Mouse (Mus musculus) liver, embryonic 16.5 days (tissue): ENCODE results near the gene Mpeg1. TPM values are rescaled to one million over a fixed set of nuclear protein-coding genes. Genes with fewer than 3 reads are reported as not detected.

ENCODE experiments used
- ATAC-seq: fragments of 200-750 bp; cut with Nextera tagmentation; 2 replicates; pipeline ENCODE4 v1.8.0; 2017; ENCODE audit warnings: low read depth, mild to moderate bottlenecking, moderate number of reproducible peaks, moderate library complexity
- H3K27ac ChIP-seq: fragments of 300-500 bp; sonication (generic); 2 replicates; pipeline ENCODE4 v1.5.1; 2014; ENCODE audit warnings: mild to moderate bottlenecking, low read length
- H3K27me3 ChIP-seq: fragments of 300-500 bp; sonication (generic); 2 replicates; pipeline ENCODE4 v1.6.1; 2014; ENCODE audit warnings: low read depth, low read length, mixed read lengths; ENCODE audit not compliant: control insufficient read depth, insufficient read depth
- H3K36me3 ChIP-seq: fragments of 300-500 bp; sonication (generic); 2 replicates; pipeline ENCODE4 v1.6.1; 2014; ENCODE audit warnings: mild to moderate bottlenecking; ENCODE audit not compliant: control insufficient read depth, insufficient read depth
- H3K4me1 ChIP-seq: fragments of 300-500 bp; sonication (generic); 2 replicates; pipeline ENCODE4 v1.6.1; 2014; ENCODE audit warnings: low read depth, low read length, mixed read lengths; ENCODE audit not compliant: control insufficient read depth
- H3K4me2 ChIP-seq: fragments of 300-500 bp; sonication (generic); 2 replicates; pipeline ENCODE4 v1.6.1; 2014; ENCODE audit warnings: low read depth, low read length, mixed read lengths
- H3K4me3 ChIP-seq: fragments of 300-500 bp; sonication (generic); 2 replicates; pipeline ENCODE4 v1.5.1; 2014; ENCODE audit warnings: low read depth, mild to moderate bottlenecking, low read length
- H3K9ac ChIP-seq: fragments of 300-500 bp; sonication (generic); 2 replicates; pipeline ENCODE4 v1.6.1; 2014; ENCODE audit warnings: low read depth, low read length
- H3K9me3 ChIP-seq: fragments of 300-500 bp; sonication (generic); replicated peaks from 2 replicates; pipeline ENCODE4 v1.6.1; 2016; ENCODE audit warnings: low read length; ENCODE audit not compliant: control insufficient read depth
- WGBS: fragments of 180-500 bp; shearing (Covaris S2); extraction: QIAGEN DNeasy Blood & Tissue Kit; methylation state at CpG from one replicate; pipeline ENCODE4 v1.1.7; 2014; ENCODE audit not compliant: insufficient replicate concordance; 5-methylcytosine and 5-hydroxymethylcytosine counted together
- polyA plus RNA-seq: library from polyadenylated mRNA; unstranded; fragments of >200 nt; fragmentation: Nextera tagmentation; extraction: Ambion mirVana; gene quantifications from 2 replicates; pipeline ENCODE4 v1.2.1, GENCODE M21; 2015

Mpeg1 gene
- polyA plus RNA-seq: 2.3 and 2.5 TPM in 2 replicates

DNA sequence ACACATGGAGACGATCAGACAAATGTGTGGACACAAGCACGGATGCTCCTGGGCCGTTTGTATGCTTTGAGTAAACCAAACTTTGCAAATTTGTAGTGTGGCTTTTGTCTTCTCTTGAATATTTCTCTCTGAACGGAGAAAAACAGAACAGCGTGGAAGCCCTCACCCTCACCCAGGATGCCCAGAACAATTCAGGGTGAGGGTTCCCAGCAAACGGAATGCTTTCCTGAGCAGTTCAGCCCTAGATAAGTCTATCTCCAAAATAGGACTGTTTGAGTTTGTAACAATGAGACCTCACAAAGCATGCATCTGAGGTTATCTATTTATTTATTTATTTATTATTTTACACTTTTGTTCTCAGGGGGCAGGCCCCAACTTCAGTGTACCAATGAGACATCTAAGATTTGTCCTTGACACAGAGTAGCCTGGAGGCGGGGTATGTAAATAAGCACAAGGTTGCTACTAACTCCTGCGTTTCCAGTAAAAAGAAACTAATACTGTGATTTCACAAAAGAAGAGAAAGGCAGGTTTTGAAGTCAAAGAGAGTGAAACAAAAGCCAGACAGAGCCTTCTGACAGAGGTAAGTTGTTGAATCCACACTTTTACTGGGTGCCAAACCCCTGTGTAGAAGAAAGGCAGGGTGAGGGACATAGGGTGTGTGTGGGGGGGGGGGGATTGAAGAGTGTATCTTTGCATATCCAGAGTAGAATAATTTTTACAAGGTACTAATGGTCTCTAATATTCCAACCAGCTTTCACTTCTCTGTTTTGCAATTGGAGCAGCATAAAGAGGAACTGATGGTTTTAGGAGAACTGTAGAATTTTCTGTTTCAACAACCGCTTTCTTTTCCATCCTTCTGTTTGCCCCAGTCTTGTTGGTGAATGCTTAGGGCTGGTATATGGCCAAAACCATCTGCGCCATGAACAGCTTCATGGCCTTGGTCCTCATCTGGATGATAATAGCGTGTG is at the start of gene Mpeg1:
Gene Mpeg1 (plus strand): TSS at position 498 of the 968 bp plus-strand sequence.
- no peak within 1 kb of the TSS; the same call in 1 of the 2 replicates for H3K4me2 ChIP-seq
- 58% methylated on average over 11 of the region's 11 CpGs for WGBS
- no peak within 1 kb of the TSS for H3K9ac ChIP-seq
- no peaks in the 10 kb centered on the region for H3K27me3 ChIP-seq
- no peaks in the 10 kb centered on the region for H3K9me3 ChIP-seq
- peak within 1 kb of the TSS; percentile 25 for H3K4me3 ChIP-seq
- peak within 1 kb of the TSS; percentile 19 for H3K27ac ChIP-seq
- no peak for ATAC-seq
- no peaks in the 10 kb centered on the region for H3K36me3 ChIP-seq
- no peaks in the 10 kb centered on the region for H3K4me1 ChIP-seq

DNA sequence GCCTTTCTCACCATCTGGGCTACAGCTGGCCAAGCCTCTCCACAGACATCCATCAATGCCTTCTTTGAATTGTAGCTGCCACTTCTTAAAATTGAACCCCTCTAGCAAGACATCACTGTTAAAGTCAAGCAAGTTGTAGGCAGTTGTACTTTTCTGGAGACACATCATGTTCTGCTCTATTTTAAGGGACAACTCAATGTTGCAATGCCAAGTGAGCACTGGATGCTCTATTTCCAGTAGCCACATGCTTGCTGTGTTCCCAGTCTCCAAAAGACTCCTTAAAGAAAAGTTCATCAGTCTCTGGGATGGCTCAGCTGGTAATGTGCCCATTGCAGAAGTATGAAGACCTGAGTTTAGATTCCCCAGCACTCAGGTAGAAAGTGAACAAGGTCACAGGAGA is 46.8 kb upstream of the Mpeg1 start:
- Histone ChIP-seq H3K4me1 (no peaks in the 10 kb centered on the region), H3K27ac (no peak overlapping the region), H3K9me3 (no peaks in the 10 kb centered on the region), H3K27me3 (no peaks in the 10 kb centered on the region), H3K36me3 (no peaks in the 10 kb centered on the region), H3K4me2 (no peak overlapping the region), H3K4me3 (no peak overlapping the region), H3K9ac (no peak overlapping the region)
- ATAC-seq: no peak

GRCm38 (mm10) chr19:12417361-12417760 is 43.2 kb upstream of the Mpeg1 start, which contains the start of gene Olfr1441:
Gene Olfr1441, plus strand, starts transcription at chr19:12417433.
- H3K27ac ChIP-seq: no peak within 1 kb of the TSS
- no peak within 1 kb of the TSS for H3K9ac ChIP-seq
- ATAC-seq: no peak
- no peak within 1 kb of the TSS for H3K4me3 ChIP-seq
- no peaks in the 10 kb centered on the region for H3K27me3 ChIP-seq
- H3K36me3 ChIP-seq: no peaks in the 10 kb centered on the region
- no peaks in the 10 kb centered on the region for H3K4me1 ChIP-seq
- H3K9me3 ChIP-seq: no peaks in the 10 kb centered on the region
- no peak within 1 kb of the TSS for H3K4me2 ChIP-seq

DNA sequence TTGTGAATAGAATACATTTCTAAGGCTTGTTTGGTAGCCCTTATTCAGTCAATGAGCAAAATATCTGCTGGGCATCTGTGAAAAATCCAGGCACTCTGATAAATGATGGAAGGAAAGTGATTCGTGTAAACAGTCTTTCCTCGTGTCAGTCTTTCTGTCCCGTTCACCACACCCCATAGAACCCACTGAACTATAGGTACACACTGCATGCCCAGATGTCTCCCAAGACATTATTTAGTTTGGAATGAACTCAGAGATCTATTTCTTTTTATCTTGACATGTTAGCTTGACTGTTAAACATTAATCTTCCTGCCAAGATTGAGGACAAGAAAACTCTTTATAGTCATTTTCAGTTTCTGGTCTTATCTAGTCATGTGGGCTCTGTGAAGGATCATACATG is 42.3 kb upstream of the Mpeg1 start:
- Histone ChIP-seq H3K27me3 (no peaks in the 10 kb centered on the region), H3K4me1 (no peaks in the 10 kb centered on the region), H3K9ac (no peak overlapping the region), H3K9me3 (no peaks in the 10 kb centered on the region), H3K36me3 (no peaks in the 10 kb centered on the region), H3K27ac (no peak overlapping the region), H3K4me3 (no peak overlapping the region), H3K4me2 (no peak overlapping the region)
- no peak for ATAC-seq
- 52% methylated on average over 3 of the region's 3 CpGs for WGBS

DNA sequence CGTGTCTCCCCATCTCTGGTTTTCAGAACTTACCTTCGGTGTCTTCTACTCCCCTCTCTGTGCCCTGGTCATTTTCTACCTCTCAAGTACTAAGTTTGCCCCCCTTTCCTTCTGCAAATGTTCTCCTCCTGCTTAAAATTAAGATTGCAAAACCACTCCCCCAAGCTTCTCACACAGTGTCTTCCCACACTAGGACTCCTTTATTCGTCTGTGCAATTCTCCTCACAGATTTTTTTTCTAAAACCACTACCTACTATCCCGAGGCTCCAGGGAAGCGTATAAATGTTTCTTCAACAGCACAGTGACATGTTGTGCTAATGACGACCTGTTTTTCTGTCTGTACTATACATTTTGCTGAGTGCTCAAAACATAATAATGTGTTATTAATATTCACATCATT is 40.0 kb upstream of the Mpeg1 start:
- H3K27me3 ChIP-seq: no peaks in the 10 kb centered on the region
- no peaks in the 10 kb centered on the region for H3K9me3 ChIP-seq

DNA sequence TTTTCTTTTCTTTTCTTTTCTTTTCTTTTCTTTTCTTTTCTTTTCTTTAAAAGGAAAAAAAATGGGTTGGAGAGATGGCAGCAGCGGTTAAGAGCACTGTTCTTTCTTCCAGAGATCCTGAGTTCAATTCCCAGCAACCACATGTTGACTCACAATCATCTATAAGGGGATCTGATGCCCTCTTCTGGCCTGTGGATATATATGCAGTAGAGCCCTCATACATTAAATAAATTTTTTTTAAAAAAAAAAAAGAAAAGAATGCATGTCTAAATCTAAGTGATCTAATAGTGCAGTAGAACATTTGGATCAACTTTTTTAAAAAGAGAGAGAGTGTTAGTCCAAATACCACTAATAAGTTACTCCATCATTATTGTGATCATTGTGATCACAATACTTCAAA is 38.9 kb upstream of the Mpeg1 start:
- H3K9me3 ChIP-seq: no peaks in the 10 kb centered on the region
- no peak overlapping the region for H3K9ac ChIP-seq
- no peak overlapping the region for H3K4me3 ChIP-seq
- ATAC-seq: no peak
- no peaks in the 10 kb centered on the region for H3K36me3 ChIP-seq
- H3K4me1 ChIP-seq: no peaks in the 10 kb centered on the region
- no peak overlapping the region for H3K4me2 ChIP-seq
- WGBS: 53% methylated on average over 1 of the region's 1 CpGs
- H3K27me3 ChIP-seq: no peaks in the 10 kb centered on the region
- no peak overlapping the region for H3K27ac ChIP-seq

More for the DNA sequence above, 40.0 kb upstream of the Mpeg1 start:
- Histone ChIP-seq H3K4me3 (no peak overlapping the region), H3K4me1 (no peaks in the 10 kb centered on the region), H3K4me2 (no peak overlapping the region), H3K36me3 (no peaks in the 10 kb centered on the region), H3K9ac (no peak overlapping the region), H3K27ac (no peak overlapping the region)
- WGBS: 54% methylated on average over 6 of the region's 6 CpGs
- ATAC-seq: no peak

GRCm38 (mm10) chr19:12427101-12427500 is 33.5 kb upstream of the Mpeg1 start:
- no peak overlapping the region for H3K4me3 ChIP-seq
- H3K4me1 ChIP-seq: no peaks in the 10 kb centered on the region
- no peaks in the 10 kb centered on the region for H3K36me3 ChIP-seq
- H3K9me3 ChIP-seq: no peaks in the 10 kb centered on the region
- no peak overlapping the region for H3K4me2 ChIP-seq
- H3K27me3 ChIP-seq: no peaks in the 10 kb centered on the region; the same call in 1 of the 2 replicates
- H3K27ac ChIP-seq: no peak overlapping the region
- H3K9ac ChIP-seq: no peak overlapping the region
- 67% methylated on average over 5 of the region's 5 CpGs for WGBS
- no peak for ATAC-seq

DNA sequence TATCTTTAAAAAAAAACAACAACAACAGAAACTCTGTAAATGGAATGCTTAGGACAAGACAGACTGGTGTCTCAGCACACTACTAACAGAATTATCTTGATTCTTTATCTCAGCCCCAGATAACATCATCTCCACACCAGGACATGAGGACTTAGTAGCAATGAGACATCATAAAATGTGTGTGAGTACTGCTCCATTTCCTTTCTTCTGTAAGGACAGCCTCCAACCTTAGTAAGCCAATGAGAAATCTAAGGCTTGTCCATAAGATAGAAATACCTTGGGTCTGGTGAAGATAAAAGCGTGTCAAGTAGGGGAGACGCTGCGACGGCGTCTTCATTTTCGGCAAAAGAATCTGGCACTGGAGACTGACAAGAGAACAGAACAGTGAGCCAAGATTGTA is 33.0 kb upstream of the Mpeg1 start, which contains the start of gene Pfpl:
Gene Pfpl (plus strand): TSS at position 301 of the 400 bp plus-strand sequence.
- H3K27ac ChIP-seq: no peak within 1 kb of the TSS
- 80% methylated on average over 6 of the region's 6 CpGs for WGBS
- no peaks in the 10 kb centered on the region; the same call in 1 of the 2 replicates for H3K27me3 ChIP-seq
- ATAC-seq: no peak
- H3K36me3 ChIP-seq: no peaks in the 10 kb centered on the region
- H3K9me3 ChIP-seq: no peaks in the 10 kb centered on the region
- no peak within 1 kb of the TSS for H3K4me3 ChIP-seq
- no peak within 1 kb of the TSS for H3K9ac ChIP-seq
- no peak within 1 kb of the TSS for H3K4me2 ChIP-seq
- no peaks in the 10 kb centered on the region for H3K4me1 ChIP-seq

DNA sequence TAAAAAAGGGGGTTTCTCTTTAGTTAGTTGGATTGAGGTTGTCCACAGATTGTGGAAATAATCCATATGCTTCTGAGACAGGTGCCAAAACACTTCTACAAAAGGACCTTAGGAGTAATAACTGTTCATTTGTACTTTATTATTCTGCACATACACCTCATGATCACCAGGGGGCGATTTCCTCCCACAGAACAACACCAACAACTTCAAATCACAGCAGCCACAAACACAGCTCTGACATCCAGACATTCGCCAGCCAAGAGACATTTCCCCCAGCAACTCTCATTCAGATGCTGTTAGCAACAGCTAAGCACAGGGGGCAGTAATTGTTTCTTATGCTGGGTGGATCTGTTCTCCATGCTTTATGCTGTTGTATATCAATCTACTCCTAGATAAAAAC is 27.5 kb upstream of the Mpeg1 start:
- WGBS: 7% methylated on average over 2 of the region's 2 CpGs
- no peak overlapping the region for H3K4me3 ChIP-seq
- no peak overlapping the region for H3K9ac ChIP-seq
- no peaks in the 10 kb centered on the region for H3K4me1 ChIP-seq
- no peaks in the 10 kb centered on the region; the same call in 1 of the 2 replicates for H3K27me3 ChIP-seq
- H3K36me3 ChIP-seq: no peaks in the 10 kb centered on the region
- H3K9me3 ChIP-seq: no peaks in the 10 kb centered on the region
- no peak overlapping the region for H3K27ac ChIP-seq
- no peak overlapping the region for H3K4me2 ChIP-seq
- ATAC-seq: no peak
